Mouse (Mus musculus): ENCODE measurements at regions not wholly inside any gene's neighbourhood (a gene's known extent, or its start where the extent isn't known, plus 50 kb on each side); places are given as distances from the start of the nearest gene placed in this dataset.
"Not testable (repeated sequence)": the region's sequence is repeated elsewhere in the genome, so short reads cannot be mapped to it uniquely, and the experiment has no call there.

GRCm38 (mm10) chr13:52127751-52128150 lies 281.3 kb downstream of the Gadd45g start:
- Histone ChIP-seq H3K36me3 (ENCODE audit: control insufficient read depth, insufficient read depth, low read length, poor library complexity, severe bottlenecking) (no peaks in the 10 kb centered on the region), H3K4me1 (ENCODE audit: control insufficient read depth, insufficient read depth, low read length) (no peaks in the 10 kb centered on the region), H3K9me3 (replicated peaks; ENCODE audit: control insufficient read depth, insufficient read depth, low read length, poor library complexity, severe bottlenecking) (no peaks in the 10 kb centered on the region; the same call in 1 of the 2 replicates), H3K27me3 (ENCODE audit: control insufficient read depth, insufficient read depth, low read length, poor library complexity, severe bottlenecking) (no peaks in the 10 kb centered on the region), H3K9ac (ENCODE audit: low read depth, poor library complexity, severe bottlenecking) (no peak overlapping the region), H3K27ac (ENCODE audit: insufficient read depth, low read length) (no peak overlapping the region), H3K4me3 (ENCODE audit: low read depth, low read length) (no peak overlapping the region)
- TF ChIP-seq POLR2A (IDR thresholded peaks at IDR 0.05; ENCODE audit: insufficient read depth, low read length) (no peak), CTCF (IDR thresholded peaks at IDR 0.05; ENCODE audit: low read depth, low read length) (no peak), EP300 (IDR thresholded peaks at IDR 0.05; ENCODE audit: insufficient read depth, low read depth, low read length) (no peak)

GRCm38 (mm10) chr13:52129466-52129865 lies 283.0 kb downstream of the Gadd45g start:
- H3K27me3 ChIP-seq (ENCODE audit: control insufficient read depth, insufficient read depth, low read length, poor library complexity, severe bottlenecking) = no peaks in the 10 kb centered on the region
- no peak overlapping the region for H3K4me3 ChIP-seq (ENCODE audit: low read depth, low read length)
- H3K9me3 ChIP-seq (replicated peaks; ENCODE audit: control insufficient read depth, insufficient read depth, low read length, poor library complexity, severe bottlenecking) = no peaks in the 10 kb centered on the region; the same call in 1 of the 2 replicates
- H3K4me1 ChIP-seq (ENCODE audit: control insufficient read depth, insufficient read depth, low read length) = peaks cover 1% of the 10 kb centered on the region
- H3K27ac ChIP-seq (ENCODE audit: insufficient read depth, low read length) = no peak overlapping the region
- no peak overlapping the region for H3K9ac ChIP-seq (ENCODE audit: low read depth, poor library complexity, severe bottlenecking)
- no peak for TF ChIP-seq CTCF (IDR thresholded peaks at IDR 0.05; ENCODE audit: low read depth, low read length)
- no peak for TF ChIP-seq EP300 (IDR thresholded peaks at IDR 0.05; ENCODE audit: insufficient read depth, low read depth, low read length)
- no peak for TF ChIP-seq POLR2A (IDR thresholded peaks at IDR 0.05; ENCODE audit: insufficient read depth, low read length)
- no peaks in the 10 kb centered on the region for H3K36me3 ChIP-seq (ENCODE audit: control insufficient read depth, insufficient read depth, low read length, poor library complexity, severe bottlenecking)

GRCm38 (mm10) chr13:52133202-52133601 lies 286.7 kb downstream of the Gadd45g start:
- Histone ChIP-seq H3K9me3 (replicated peaks; ENCODE audit: control insufficient read depth, insufficient read depth, low read length, poor library complexity, severe bottlenecking) (no peaks in the 10 kb centered on the region; the same call in 1 of the 2 replicates), H3K4me3 (ENCODE audit: low read depth, low read length) (no peak overlapping the region), H3K36me3 (ENCODE audit: control insufficient read depth, insufficient read depth, low read length, poor library complexity, severe bottlenecking) (no peaks in the 10 kb centered on the region), H3K9ac (ENCODE audit: low read depth, poor library complexity, severe bottlenecking) (no peak overlapping the region), H3K4me1 (ENCODE audit: control insufficient read depth, insufficient read depth, low read length) (peaks cover 1% of the 10 kb centered on the region), H3K27me3 (ENCODE audit: control insufficient read depth, insufficient read depth, low read length, poor library complexity, severe bottlenecking) (no peaks in the 10 kb centered on the region), H3K27ac (ENCODE audit: insufficient read depth, low read length) (no peak overlapping the region)
- no peak for TF ChIP-seq EP300 (IDR thresholded peaks at IDR 0.05; ENCODE audit: insufficient read depth, low read depth, low read length)
- TF ChIP-seq POLR2A (IDR thresholded peaks at IDR 0.05; ENCODE audit: insufficient read depth, low read length) = no peak
- no peak for TF ChIP-seq CTCF (IDR thresholded peaks at IDR 0.05; ENCODE audit: low read depth, low read length)

GRCm38 (mm10) chr13:52138331-52138945 lies 292.0 kb downstream of the Gadd45g start:
- no peak for TF ChIP-seq CTCF (IDR thresholded peaks at IDR 0.05; ENCODE audit: low read depth, low read length)
- no peak for TF ChIP-seq EP300 (IDR thresholded peaks at IDR 0.05; ENCODE audit: insufficient read depth, low read depth, low read length)
- no peak for TF ChIP-seq POLR2A (IDR thresholded peaks at IDR 0.05; ENCODE audit: insufficient read depth, low read length)
- H3K9me3 ChIP-seq (replicated peaks; ENCODE audit: control insufficient read depth, insufficient read depth, low read length, poor library complexity, severe bottlenecking) = no peaks in the 10 kb centered on the region; the same call in 1 of the 2 replicates
- H3K27me3 ChIP-seq (ENCODE audit: control insufficient read depth, insufficient read depth, low read length, poor library complexity, severe bottlenecking) = no peaks in the 10 kb centered on the region

GRCm38 (mm10) chr13:52139140-52139809 lies 292.8 kb downstream of the Gadd45g start:
- Histone ChIP-seq H3K4me1 (ENCODE audit: control insufficient read depth, insufficient read depth, low read length) (peaks cover 2% of the 10 kb centered on the region), H3K4me3 (ENCODE audit: low read depth, low read length) (no peak overlapping the region), H3K36me3 (ENCODE audit: control insufficient read depth, insufficient read depth, low read length, poor library complexity, severe bottlenecking) (no peaks in the 10 kb centered on the region), H3K9me3 (replicated peaks; ENCODE audit: control insufficient read depth, insufficient read depth, low read length, poor library complexity, severe bottlenecking) (no peaks in the 10 kb centered on the region; the same call in 1 of the 2 replicates), H3K9ac (ENCODE audit: low read depth, poor library complexity, severe bottlenecking) (no peak overlapping the region), H3K27ac (ENCODE audit: insufficient read depth, low read length) (no peak overlapping the region), H3K27me3 (ENCODE audit: control insufficient read depth, insufficient read depth, low read length, poor library complexity, severe bottlenecking) (no peaks in the 10 kb centered on the region)
- TF ChIP-seq EP300 (IDR thresholded peaks at IDR 0.05; ENCODE audit: insufficient read depth, low read depth, low read length) (no peak), POLR2A (IDR thresholded peaks at IDR 0.05; ENCODE audit: insufficient read depth, low read length) (no peak), CTCF (IDR thresholded peaks at IDR 0.05; ENCODE audit: low read depth, low read length) (no peak)

More at GRCm38 (mm10) chr13:52138331-52138945, 292.0 kb downstream of the Gadd45g start:
- Histone ChIP-seq H3K9ac (ENCODE audit: low read depth, poor library complexity, severe bottlenecking) (no peak overlapping the region), H3K4me1 (ENCODE audit: control insufficient read depth, insufficient read depth, low read length) (peaks cover 3% of the 10 kb centered on the region), H3K36me3 (ENCODE audit: control insufficient read depth, insufficient read depth, low read length, poor library complexity, severe bottlenecking) (no peaks in the 10 kb centered on the region), H3K27ac (ENCODE audit: insufficient read depth, low read length) (no peak overlapping the region), H3K4me3 (ENCODE audit: low read depth, low read length) (no peak overlapping the region)

GRCm38 (mm10) chr13:52140221-52140620 lies 293.7 kb downstream of the Gadd45g start:
- no peaks in the 10 kb centered on the region for H3K36me3 ChIP-seq (ENCODE audit: control insufficient read depth, insufficient read depth, low read length, poor library complexity, severe bottlenecking)
- no peak overlapping the region for H3K27ac ChIP-seq (ENCODE audit: insufficient read depth, low read length)
- no peaks in the 10 kb centered on the region for H3K27me3 ChIP-seq (ENCODE audit: control insufficient read depth, insufficient read depth, low read length, poor library complexity, severe bottlenecking)
- H3K4me3 ChIP-seq (ENCODE audit: low read depth, low read length) = no peak overlapping the region
- H3K9ac ChIP-seq (ENCODE audit: low read depth, poor library complexity, severe bottlenecking) = no peak overlapping the region
- TF ChIP-seq CTCF (IDR thresholded peaks at IDR 0.05; ENCODE audit: low read depth, low read length) (no peak), POLR2A (IDR thresholded peaks at IDR 0.05; ENCODE audit: insufficient read depth, low read length) (no peak), EP300 (IDR thresholded peaks at IDR 0.05; ENCODE audit: insufficient read depth, low read depth, low read length) (no peak)
- no peaks in the 10 kb centered on the region; the same call in 1 of the 2 replicates for H3K9me3 ChIP-seq (replicated peaks; ENCODE audit: control insufficient read depth, insufficient read depth, low read length, poor library complexity, severe bottlenecking)
- peaks cover 2% of the 10 kb centered on the region for H3K4me1 ChIP-seq (ENCODE audit: control insufficient read depth, insufficient read depth, low read length)

- not testable (repeated sequence) for H3K4me3 ChIP-seq (ENCODE audit: low read depth, low read length); H3K9me3 ChIP-seq (replicated peaks; ENCODE audit: control insufficient read depth, insufficient read depth, low read length, poor library complexity, severe bottlenecking); H3K4me1 ChIP-seq (ENCODE audit: control insufficient read depth, insufficient read depth, low read length); H3K27ac ChIP-seq (ENCODE audit: insufficient read depth, low read length); H3K9ac ChIP-seq (ENCODE audit: low read depth, poor library complexity, severe bottlenecking); H3K27me3 ChIP-seq (ENCODE audit: control insufficient read depth, insufficient read depth, low read length, poor library complexity, severe bottlenecking); H3K36me3 ChIP-seq (ENCODE audit: control insufficient read depth, insufficient read depth, low read length, poor library complexity, severe bottlenecking)
Measured at GRCm38 (mm10) chr13:52144066-52144465, 297.6 kb downstream of the Gadd45g start.

All from ES-Bruce4 (cell line).